Mouse (Mus musculus) intestine, embryonic 15.5 days (tissue): Measurements from ENCODE around the gene Msgn1. TPM values are rescaled to one million over a fixed set of nuclear protein-coding genes. Genes with fewer than 3 reads are reported as not detected.

Source experiments
- ATAC-seq: fragments of 200-750 bp; cut with Nextera tagmentation; 2 replicates; pipeline ENCODE4 v1.8.0; 2017; ENCODE audit warnings: moderate TSS enrichment, moderate library complexity
- H3K27ac ChIP-seq: fragments of 300-500 bp; sonication (generic); 2 replicates; pipeline ENCODE4 v1.5.1; 2015; ENCODE audit warnings: mild to moderate bottlenecking, inconsistent platforms
- H3K27me3 ChIP-seq: fragments of 300-500 bp; sonication (generic); replicated peaks from 2 replicates; pipeline ENCODE4 v1.6.1; 2015; ENCODE audit warnings: inconsistent platforms
- H3K36me3 ChIP-seq: fragments of 300-500 bp; sonication (generic); 2 replicates; pipeline ENCODE4 v1.6.1; 2015; ENCODE audit warnings: inconsistent platforms
- H3K4me1 ChIP-seq: fragments of 300-500 bp; sonication (generic); replicated peaks from 2 replicates; pipeline ENCODE4 v1.6.1; 2015; ENCODE audit warnings: inconsistent platforms
- H3K4me2 ChIP-seq: fragments of 300-500 bp; sonication (generic); replicated peaks from 2 replicates; pipeline ENCODE4 v1.6.1; 2015; ENCODE audit warnings: mild to moderate bottlenecking, inconsistent platforms
- H3K4me3 ChIP-seq: fragments of 300-500 bp; sonication (generic); replicated peaks from 2 replicates; pipeline ENCODE4 v1.5.1; 2015; ENCODE audit warnings: inconsistent platforms
- H3K9ac ChIP-seq: fragments of 300-500 bp; sonication (generic); 2 replicates; pipeline ENCODE4 v1.6.1; 2015; ENCODE audit warnings: inconsistent platforms
- H3K9me3 ChIP-seq: fragments of 300-500 bp; sonication (generic); 2 replicates; pipeline ENCODE4 v1.6.1; 2016; ENCODE audit warnings: inconsistent platforms
- WGBS: fragments of 180-500 bp; shearing (Covaris S2); methylation state at CpG from one replicate; pipeline ENCODE4 v1.1.7; 2015; 5-methylcytosine and 5-hydroxymethylcytosine counted together
- polyA plus RNA-seq: library from polyadenylated mRNA; unstranded; fragments of >200 nt; fragmentation: Nextera tagmentation; extraction: Ambion mirVana; gene quantifications from 2 replicates; pipeline ENCODE4 v1.2.1, GENCODE M21; 2015

The Msgn1 gene
- polyA plus RNA-seq, 1 experiment from 2014 or later: not detected

DNA sequence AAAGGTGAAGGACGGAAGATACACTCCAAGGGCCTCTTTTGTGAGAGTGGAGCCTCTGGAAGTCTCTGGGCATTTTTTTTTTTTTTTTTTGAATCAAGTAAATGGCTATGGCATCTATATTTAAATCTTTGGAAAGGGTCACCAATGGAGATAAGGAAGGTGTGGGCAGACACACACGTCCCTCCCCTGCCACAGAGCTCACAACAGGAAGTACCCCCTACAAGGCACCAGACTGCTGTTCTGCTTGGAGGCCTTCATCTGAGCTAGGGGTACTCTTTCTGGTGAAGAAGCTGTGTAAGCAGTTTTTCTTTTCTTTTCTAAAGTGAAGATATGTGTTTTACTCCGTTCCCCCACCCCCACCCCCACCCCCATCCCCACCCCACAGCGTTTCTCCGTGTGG, 11.9 kb downstream of the Msgn1 start:
- H3K9me3 ChIP-seq: no peaks in the 10 kb centered on the region
- no peak overlapping the region for H3K27ac ChIP-seq
- no peak overlapping the region for H3K4me2 ChIP-seq
- no peak for ATAC-seq
- H3K4me1 ChIP-seq: no peaks in the 10 kb centered on the region; the same call in 1 of the 2 replicates
- H3K9ac ChIP-seq: no peak overlapping the region
- WGBS: 57% methylated on average over 5 of the region's 5 CpGs
- no peaks in the 10 kb centered on the region for H3K36me3 ChIP-seq
- no peaks in the 10 kb centered on the region for H3K27me3 ChIP-seq
- H3K4me3 ChIP-seq: no peak overlapping the region

GRCm38 (mm10) chr12:11196142-11196597, 12.6 kb downstream of the Msgn1 start:
- 5% methylated on average over 19 of the region's 19 CpGs for WGBS
- H3K4me3 ChIP-seq: no peak overlapping the region
- H3K4me1 ChIP-seq: no peaks in the 10 kb centered on the region; the same call in 1 of the 2 replicates
- H3K9me3 ChIP-seq: no peaks in the 10 kb centered on the region
- no peak overlapping the region for H3K27ac ChIP-seq
- ATAC-seq: peak; percentile 70
- no peaks in the 10 kb centered on the region for H3K36me3 ChIP-seq
- H3K4me2 ChIP-seq: peak overlapping the region; percentile 52
- no peak overlapping the region for H3K9ac ChIP-seq
- H3K27me3 ChIP-seq: no peaks in the 10 kb centered on the region

DNA sequence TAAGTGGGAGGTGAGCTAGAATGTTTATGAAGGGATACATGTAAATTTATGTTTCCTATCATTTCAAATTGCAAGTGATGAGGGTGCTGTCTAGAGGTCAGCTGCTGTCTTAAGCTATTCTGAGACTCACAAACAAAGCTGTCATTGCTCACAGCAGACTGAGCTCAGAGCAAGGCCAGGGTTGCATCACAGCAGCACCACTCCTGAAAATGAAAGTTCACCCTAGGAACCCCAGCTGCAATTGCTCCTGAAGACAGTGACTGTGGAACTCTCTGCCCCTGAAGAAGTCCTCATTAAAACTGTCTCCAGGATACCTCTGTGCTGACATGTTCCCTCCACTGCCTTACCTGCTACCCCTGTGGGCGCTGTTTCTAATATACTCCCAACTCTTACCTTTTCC, 13.7 kb downstream of the Msgn1 start:
- no peak overlapping the region for H3K9ac ChIP-seq
- H3K27ac ChIP-seq: no peak overlapping the region
- H3K4me2 ChIP-seq: no peak overlapping the region
- 92% methylated on average over 1 of the region's 1 CpGs for WGBS
- H3K9me3 ChIP-seq: no peaks in the 10 kb centered on the region
- H3K27me3 ChIP-seq: no peaks in the 10 kb centered on the region
- H3K4me1 ChIP-seq: no peaks in the 10 kb centered on the region; the same call in 1 of the 2 replicates
- no peak overlapping the region for H3K4me3 ChIP-seq
- H3K36me3 ChIP-seq: no peaks in the 10 kb centered on the region
- ATAC-seq: no peak

- H3K9ac ChIP-seq: no peak overlapping the region
Observed at GRCm38 (mm10) chr12:11178486-11179154, 30.2 kb downstream of the Msgn1 start.

GRCm38 (mm10) chr12:11177408-11178394, 31.1 kb downstream of the Msgn1 start:
- H3K4me1 ChIP-seq: peaks cover 2% of the 10 kb centered on the region; the same call in 1 of the 2 replicates
- peak overlapping the region; percentile 41; the same call in 1 of the 2 replicates for H3K4me2 ChIP-seq
- no peak overlapping the region for H3K4me3 ChIP-seq
- ATAC-seq: no peak
- WGBS: 25% methylated on average over 5 of the region's 5 CpGs
- H3K36me3 ChIP-seq: no peaks in the 10 kb centered on the region
- no peak overlapping the region for H3K9ac ChIP-seq
- H3K27ac ChIP-seq: no peak overlapping the region
- H3K9me3 ChIP-seq: no peaks in the 10 kb centered on the region
- no peaks in the 10 kb centered on the region for H3K27me3 ChIP-seq

More at GRCm38 (mm10) chr12:11178486-11179154, 30.2 kb downstream of the Msgn1 start:
- peaks cover 2% of the 10 kb centered on the region; the same call in 1 of the 2 replicates for H3K4me1 ChIP-seq
- H3K9me3 ChIP-seq: no peaks in the 10 kb centered on the region
- no peaks in the 10 kb centered on the region for H3K27me3 ChIP-seq
- 20% methylated on average over 11 of the region's 11 CpGs for WGBS
- H3K36me3 ChIP-seq: no peaks in the 10 kb centered on the region
- H3K4me2 ChIP-seq: peak overlapping the region; percentile 41
- H3K27ac ChIP-seq: no peak overlapping the region
- no peak overlapping the region for H3K4me3 ChIP-seq
- peak; percentile 96 for ATAC-seq

GRCm38 (mm10) chr12:11158670-11159069, 50.1 kb downstream of the Msgn1 start:
- H3K9me3 ChIP-seq: no peaks in the 10 kb centered on the region
- H3K27ac ChIP-seq: no peak overlapping the region
- H3K36me3 ChIP-seq: no peaks in the 10 kb centered on the region
- H3K4me1 ChIP-seq: no peaks in the 10 kb centered on the region
- no peak overlapping the region for H3K4me3 ChIP-seq
- H3K4me2 ChIP-seq: no peak overlapping the region
- no peaks in the 10 kb centered on the region for H3K27me3 ChIP-seq
- H3K9ac ChIP-seq: no peak overlapping the region
- ATAC-seq: no peak
- WGBS: 79% methylated on average over 3 of the region's 3 CpGs

Other genes with a start within 250 kb of the Msgn1 start
- gene Kcns3, start 57.9 kb downstream of the Msgn1 start, polyA plus RNA-seq: 4.0 and 4.6 TPM in 2 replicates
- gene Gen1, start 56.8 kb upstream of the Msgn1 start, polyA plus RNA-seq: 7.3 and 7.7 TPM in 2 replicates
- 103 and 134 TPM in 2 replicates for gene Smc6, start 56.9 kb upstream of the Msgn1 start, polyA plus RNA-seq
- 0.44 and 0.62 TPM in 2 replicates for gene Vsnl1, start 227.6 kb upstream of the Msgn1 start, polyA plus RNA-seq
- 0.08 and 0.28 TPM in 2 replicates for gene Rad51ap2, start 247.1 kb upstream of the Msgn1 start, polyA plus RNA-seq